Mouse (Mus musculus) liver, adult 2 months (tissue): ENCODE results near the gene Ypel4.

Experiments used
- CTCF ChIP-seq: fragments of 200-500 bp; IDR thresholded peaks from 2 replicates; pipeline ENCODE4 v1.5.1; 2011; ENCODE audit warnings: low read depth, low read length, control low read depth
- POLR2A ChIP-seq: fragments of 200-500 bp; IDR thresholded peaks from 2 replicates; pipeline ENCODE4 v1.6.1; 2011; ENCODE audit warnings: low read length, control low read depth; ENCODE audit not compliant: insufficient read depth; ENCODE audit errors: extremely low read depth

GRCm38 (mm10) chr2:84738271-84738911, 4.5 kb downstream of the Ypel4 start:
- TF ChIP-seq CTCF (peak; percentile 66), POLR2A (no peak)
